Mouse (Mus musculus) forebrain, embryonic 15.5 days (tissue): ENCODE data around the gene Fras1. TPM values are rescaled to one million over a fixed set of nuclear protein-coding genes. Genes with fewer than 3 reads are reported as not detected.

Source experiments
- ATAC-seq: fragments of 200-750 bp; cut with Nextera tagmentation; replicated peaks from 2 replicates; pipeline ENCODE4 v1.8.0; 2017; ENCODE audit warnings: mild to moderate bottlenecking, moderate TSS enrichment, moderate library complexity
- H3K27ac ChIP-seq: fragments of 300-500 bp; sonication (generic); replicated peaks from 2 replicates; pipeline ENCODE4 v1.5.1; 2015; ENCODE audit warnings: mild to moderate bottlenecking, inconsistent platforms
- H3K27me3 ChIP-seq: fragments of 300-500 bp; sonication (generic); 2 replicates; pipeline ENCODE4 v1.6.1; 2015; ENCODE audit warnings: inconsistent platforms
- H3K36me3 ChIP-seq: fragments of 300-500 bp; sonication (generic); 2 replicates; pipeline ENCODE4 v1.6.1; 2015; ENCODE audit warnings: mild to moderate bottlenecking, inconsistent platforms
- H3K4me1 ChIP-seq: fragments of 300-500 bp; sonication (generic); 2 replicates; pipeline ENCODE4 v1.6.1; 2015; ENCODE audit warnings: inconsistent platforms
- H3K4me2 ChIP-seq: fragments of 300-500 bp; sonication (generic); replicated peaks from 2 replicates; pipeline ENCODE4 v1.6.1; 2015; ENCODE audit warnings: mild to moderate bottlenecking, inconsistent platforms
- H3K4me3 ChIP-seq: fragments of 300-500 bp; sonication (generic); 2 replicates; pipeline ENCODE4 v1.5.1; 2015; ENCODE audit warnings: mild to moderate bottlenecking, inconsistent platforms
- H3K9ac ChIP-seq: fragments of 300-500 bp; sonication (generic); replicated peaks from 2 replicates; pipeline ENCODE4 v1.6.1; 2015; ENCODE audit warnings: mild to moderate bottlenecking, inconsistent platforms
- H3K9me3 ChIP-seq: fragments of 300-500 bp; sonication (generic); 2 replicates; pipeline ENCODE4 v1.6.1; 2016; ENCODE audit warnings: inconsistent platforms
- WGBS: fragments of 180-500 bp; shearing (Covaris S2); methylation state at CpG from one replicate; pipeline ENCODE4 v1.1.7; 2015; ENCODE audit warnings: mixed read lengths; 5-methylcytosine and 5-hydroxymethylcytosine counted together
- polyA plus RNA-seq: library from polyadenylated mRNA; unstranded; fragments of >200 nt; fragmentation: Nextera tagmentation; extraction: Ambion mirVana; gene quantifications from 2 replicates; pipeline ENCODE4 v1.2.1, GENCODE M21; 2015

Fras1 gene
- polyA plus RNA-seq, 1 experiment from 2014 or later: 5.1 TPM

DNA sequence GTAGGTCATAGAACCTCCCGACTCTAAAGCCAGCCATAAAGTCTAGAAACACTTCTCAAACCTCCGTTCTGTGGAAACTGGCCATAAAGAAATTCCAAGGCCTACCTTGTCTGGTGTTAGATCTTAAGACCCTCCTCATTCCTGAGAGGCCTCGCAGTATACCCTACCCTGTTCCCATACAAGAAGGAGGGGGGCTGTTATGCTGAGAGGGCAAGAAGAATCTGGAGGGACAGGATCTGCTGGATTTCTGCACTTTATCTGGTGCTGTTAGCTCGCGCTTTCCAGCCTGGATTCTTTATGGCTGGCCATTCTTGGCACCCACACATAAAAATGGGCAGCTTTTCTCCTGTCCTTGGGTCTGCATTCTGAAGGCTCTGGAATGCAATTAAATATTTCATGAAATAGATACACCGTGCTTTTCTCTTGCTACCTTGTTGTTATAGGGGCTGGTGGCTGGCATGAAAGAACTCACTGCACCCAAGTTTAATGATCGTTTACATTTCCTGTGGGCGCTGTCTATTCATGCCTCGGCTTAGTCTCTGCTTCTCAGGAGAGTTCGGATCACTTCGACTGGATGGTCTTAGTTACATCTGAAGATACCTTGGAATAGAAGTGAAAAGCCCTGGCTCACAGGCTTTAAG, 39.1 kb downstream of the Fras1 start:
- no peaks in the 10 kb centered on the region for H3K9me3 ChIP-seq
- H3K9ac ChIP-seq: no peak overlapping the region
- no peak overlapping the region for H3K27ac ChIP-seq
- H3K4me2 ChIP-seq: no peak overlapping the region
- H3K4me3 ChIP-seq: no peak overlapping the region
- no peak for ATAC-seq
- H3K36me3 ChIP-seq: no peaks in the 10 kb centered on the region
- H3K27me3 ChIP-seq: no peaks in the 10 kb centered on the region
- WGBS: 71% methylated on average over 11 of the region's 11 CpGs
- H3K4me1 ChIP-seq: peaks cover 7% of the 10 kb centered on the region

DNA sequence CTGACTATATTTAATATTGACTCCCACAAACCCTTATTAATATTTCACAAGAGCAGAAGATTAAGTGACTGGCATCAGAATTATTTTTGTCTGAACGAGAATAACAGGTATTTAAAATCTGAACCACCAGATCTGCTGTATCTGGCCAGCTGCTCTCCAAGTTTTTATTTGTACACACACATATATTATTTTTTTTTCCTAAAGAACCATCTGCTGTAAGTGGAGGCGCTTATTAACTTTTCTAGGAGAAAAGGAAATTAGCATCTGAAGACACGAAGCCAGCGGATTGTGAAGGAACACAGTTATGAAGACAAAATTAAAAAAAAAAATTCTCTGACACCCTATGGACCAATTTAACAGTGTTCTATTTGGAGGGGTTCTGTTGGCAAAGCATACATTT, 43.4 kb downstream of the Fras1 start:
- Histone ChIP-seq H3K36me3 (no peaks in the 10 kb centered on the region), H3K4me2 (no peak overlapping the region), H3K4me1 (peaks cover 13% of the 10 kb centered on the region), H3K27me3 (no peaks in the 10 kb centered on the region), H3K27ac (no peak overlapping the region), H3K4me3 (no peak overlapping the region), H3K9ac (no peak overlapping the region), H3K9me3 (no peaks in the 10 kb centered on the region)
- no peak for ATAC-seq
- 49% methylated on average over 4 of the region's 4 CpGs for WGBS

DNA sequence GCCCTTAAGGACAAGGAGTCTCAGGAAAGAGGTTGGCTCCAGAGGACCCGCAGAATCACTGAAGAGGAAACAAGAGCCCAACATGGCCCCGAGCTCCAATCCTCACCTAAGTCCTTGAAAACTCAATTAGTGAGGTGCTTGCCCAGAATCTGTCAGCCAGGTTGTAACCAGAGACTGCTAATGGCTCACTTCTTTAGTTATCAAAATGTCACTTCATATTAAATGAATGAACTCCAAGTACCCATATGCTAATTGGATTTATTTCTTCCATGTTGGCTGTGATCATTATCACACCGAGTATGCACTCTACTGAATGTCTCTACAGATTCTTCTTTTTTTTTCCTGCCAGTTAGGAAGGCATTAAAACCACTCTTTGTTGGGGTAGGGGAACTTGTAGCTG, 47.8 kb downstream of the Fras1 start:
- H3K4me3 ChIP-seq: no peak overlapping the region

DNA sequence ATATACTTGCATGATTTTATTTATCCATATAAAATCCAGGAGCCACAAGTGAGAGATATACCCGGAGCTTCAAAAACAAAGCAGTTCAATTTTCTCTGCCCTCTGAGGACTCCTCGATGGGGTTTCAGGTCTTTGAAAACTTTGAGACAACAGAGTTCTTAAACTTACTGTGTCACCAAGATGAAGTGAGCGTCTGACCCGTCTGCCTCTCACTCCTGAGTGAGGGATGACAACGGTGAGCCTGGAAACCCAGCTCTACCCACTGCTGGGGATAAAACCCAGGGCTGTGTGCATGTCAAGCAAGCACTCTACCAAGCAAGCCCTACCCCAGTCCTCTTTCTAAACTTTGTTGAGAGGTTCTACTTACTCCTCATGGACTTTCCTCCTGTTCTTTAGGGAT, 49.0 kb downstream of the Fras1 start:
- WGBS: 89% methylated on average over 5 of the region's 5 CpGs
- Histone ChIP-seq H3K4me1 (peaks cover 6% of the 10 kb centered on the region; the same call in 1 of the 2 replicates), H3K9me3 (no peaks in the 10 kb centered on the region), H3K27ac (no peak overlapping the region), H3K9ac (no peak overlapping the region), H3K4me2 (no peak overlapping the region), H3K27me3 (no peaks in the 10 kb centered on the region), H3K4me3 (no peak overlapping the region), H3K36me3 (no peaks in the 10 kb centered on the region)
- no peak for ATAC-seq

More for the DNA sequence above, 47.8 kb downstream of the Fras1 start:
- peak; percentile 80 for ATAC-seq
- WGBS: 35% methylated on average over 3 of the region's 3 CpGs
- Histone ChIP-seq H3K9me3 (no peaks in the 10 kb centered on the region), H3K4me2 (no peak overlapping the region), H3K4me1 (peaks cover 9% of the 10 kb centered on the region), H3K9ac (no peak overlapping the region), H3K27me3 (no peaks in the 10 kb centered on the region), H3K27ac (no peak overlapping the region), H3K36me3 (no peaks in the 10 kb centered on the region)

DNA sequence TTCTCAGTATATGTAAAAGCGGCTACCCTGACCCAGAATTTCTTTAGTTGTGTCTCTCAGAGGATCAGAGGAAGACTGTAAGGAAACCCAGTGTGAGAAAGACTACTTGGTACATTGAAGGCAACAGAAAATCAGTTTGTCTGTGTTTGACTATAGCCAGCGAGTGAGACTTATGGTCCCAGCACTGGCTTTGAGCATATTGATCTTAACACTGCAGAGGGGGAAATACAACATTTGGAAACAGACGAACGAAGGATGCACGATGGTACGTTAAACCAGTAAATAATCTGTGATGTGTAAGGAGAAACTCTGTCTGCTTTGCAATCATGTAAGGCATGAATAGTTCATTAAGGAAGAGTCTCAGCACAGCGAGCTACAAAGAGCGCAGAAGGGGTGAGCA, 51.6 kb downstream of the Fras1 start:
- Histone ChIP-seq H3K9me3 (no peaks in the 10 kb centered on the region), H3K4me3 (no peak overlapping the region), H3K4me1 (peaks cover 6% of the 10 kb centered on the region; the same call in 1 of the 2 replicates), H3K9ac (no peak overlapping the region), H3K36me3 (no peaks in the 10 kb centered on the region), H3K27ac (no peak overlapping the region), H3K4me2 (no peak overlapping the region), H3K27me3 (no peaks in the 10 kb centered on the region)
- 89% methylated on average over 8 of the region's 8 CpGs for whole genome bisulfite sequencing
- ATAC-seq: no peak

DNA sequence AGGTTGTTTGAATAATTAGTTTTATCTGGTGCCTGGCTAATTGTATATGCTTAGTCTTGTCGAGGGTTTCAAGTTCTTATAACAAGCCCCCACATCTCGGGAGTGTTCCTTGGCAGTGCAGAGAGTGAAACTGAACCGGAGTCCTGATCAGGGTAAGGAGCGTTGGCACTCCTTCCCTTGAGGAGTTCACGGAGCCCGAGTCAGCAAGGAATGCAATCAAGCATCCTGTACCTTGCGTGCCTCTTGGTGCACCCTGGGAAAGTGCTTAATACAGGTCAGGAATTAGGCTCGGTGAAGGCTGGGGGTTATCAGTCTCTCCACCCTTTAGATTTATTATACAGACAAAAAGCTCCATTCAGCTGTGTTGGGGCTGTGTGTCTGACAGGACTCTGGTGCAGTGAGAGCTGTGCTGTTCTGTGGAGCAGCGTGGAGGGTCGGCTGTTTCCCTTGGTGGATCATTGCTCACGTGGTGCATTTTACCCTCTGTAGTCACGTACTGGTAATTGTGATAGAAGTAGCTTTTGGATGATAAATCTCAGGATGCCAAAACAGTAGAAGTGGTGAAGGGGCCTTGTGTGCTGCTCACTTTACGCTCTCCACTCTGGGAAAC, 55.9 kb downstream of the Fras1 start:
- H3K4me1 ChIP-seq: no peaks in the 10 kb centered on the region
- no peak overlapping the region for H3K4me2 ChIP-seq
- H3K9ac ChIP-seq: no peak overlapping the region
- H3K27me3 ChIP-seq: no peaks in the 10 kb centered on the region
- no peaks in the 10 kb centered on the region for H3K36me3 ChIP-seq
- H3K9me3 ChIP-seq: no peaks in the 10 kb centered on the region
- 85% methylated on average over 13 of the region's 13 CpGs for WGBS
- no peak overlapping the region for H3K4me3 ChIP-seq
- no peak for ATAC-seq
- no peak overlapping the region for H3K27ac ChIP-seq

DNA sequence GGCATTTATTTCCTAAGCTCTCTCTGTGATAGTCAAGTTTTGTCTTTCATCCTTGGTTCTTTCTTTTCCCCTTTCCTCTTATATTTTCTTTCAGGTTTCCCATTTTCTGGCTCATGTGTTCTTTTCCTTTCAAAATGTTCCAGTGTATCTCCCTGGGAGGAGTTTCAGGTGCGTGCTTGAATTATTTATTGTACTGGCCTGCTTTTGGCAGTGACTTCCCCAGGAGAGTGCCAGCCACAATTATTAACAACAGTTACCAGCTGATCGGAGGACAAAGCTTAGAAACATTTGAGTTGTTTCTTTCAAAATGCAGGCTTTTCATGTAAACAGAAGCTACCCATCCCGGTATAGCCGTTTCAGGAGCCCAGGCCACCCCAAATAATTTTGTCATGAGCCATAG, 64.1 kb downstream of the Fras1 start:
- H3K9ac ChIP-seq: no peak overlapping the region
- H3K27ac ChIP-seq: no peak overlapping the region
- no peak overlapping the region for H3K4me3 ChIP-seq
- H3K9me3 ChIP-seq: no peaks in the 10 kb centered on the region
- no peak for ATAC-seq
- no peak overlapping the region for H3K4me2 ChIP-seq
- peaks cover 3% of the 10 kb centered on the region; the same call in 1 of the 2 replicates for H3K4me1 ChIP-seq
- no peaks in the 10 kb centered on the region for H3K27me3 ChIP-seq
- no peaks in the 10 kb centered on the region for H3K36me3 ChIP-seq
- WGBS: 71% methylated on average over 4 of the region's 4 CpGs

DNA sequence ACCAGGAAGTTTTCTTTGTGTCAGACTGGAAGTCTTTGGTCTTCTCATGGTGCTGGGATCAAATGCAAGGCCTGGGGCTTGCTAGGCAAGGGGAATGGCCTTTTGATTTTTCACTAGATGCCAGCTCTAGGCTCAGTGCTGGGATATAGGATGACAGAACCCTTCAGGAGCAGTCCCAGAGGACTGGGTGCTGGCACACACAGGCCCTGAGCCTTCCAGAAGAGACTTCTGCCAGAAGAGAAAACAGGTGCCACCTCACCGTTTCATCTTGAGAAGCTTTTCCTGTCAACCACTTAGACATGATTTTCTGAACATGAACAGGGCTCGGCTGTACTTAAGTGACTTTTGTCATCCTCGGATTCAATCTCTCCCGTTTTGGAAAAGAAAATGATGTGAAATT, 66.1 kb downstream of the Fras1 start:
- ATAC-seq: no peak
- no peak overlapping the region for H3K27ac ChIP-seq

DNA sequence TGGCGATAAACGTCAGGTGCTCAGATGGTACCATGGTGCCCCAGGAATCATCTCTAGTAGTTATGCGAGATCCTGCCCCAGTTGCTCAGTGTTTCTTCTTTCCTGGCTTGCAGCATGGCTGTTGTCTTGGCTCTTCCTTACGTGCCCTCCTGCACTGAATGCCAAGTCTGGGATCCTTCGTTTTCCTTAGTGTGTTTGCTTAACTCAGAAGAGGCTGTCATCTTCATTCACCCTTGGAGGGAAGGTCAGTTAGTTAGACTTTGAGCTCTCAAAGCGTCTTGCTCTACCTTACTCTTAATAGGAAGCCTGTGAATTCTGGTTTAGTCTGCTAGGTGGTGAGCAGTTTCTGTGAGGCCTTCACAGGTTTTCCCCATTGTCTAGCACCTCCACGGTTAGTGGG, 73.7 kb downstream of the Fras1 start:
- Histone ChIP-seq H3K9ac (no peak overlapping the region), H3K4me1 (no peaks in the 10 kb centered on the region), H3K4me2 (no peak overlapping the region), H3K4me3 (no peak overlapping the region), H3K9me3 (no peaks in the 10 kb centered on the region), H3K27me3 (no peaks in the 10 kb centered on the region), H3K27ac (no peak overlapping the region), H3K36me3 (no peaks in the 10 kb centered on the region)
- WGBS: 95% methylated on average over 7 of the region's 7 CpGs
- no peak for ATAC-seq

More for the DNA sequence above, 66.1 kb downstream of the Fras1 start:
- Histone ChIP-seq H3K4me1 (peaks cover 3% of the 10 kb centered on the region; the same call in 1 of the 2 replicates), H3K4me3 (no peak overlapping the region), H3K27me3 (no peaks in the 10 kb centered on the region), H3K4me2 (no peak overlapping the region), H3K36me3 (no peaks in the 10 kb centered on the region), H3K9me3 (no peaks in the 10 kb centered on the region), H3K9ac (no peak overlapping the region)
- 84% methylated on average over 4 of the region's 4 CpGs for WGBS

DNA sequence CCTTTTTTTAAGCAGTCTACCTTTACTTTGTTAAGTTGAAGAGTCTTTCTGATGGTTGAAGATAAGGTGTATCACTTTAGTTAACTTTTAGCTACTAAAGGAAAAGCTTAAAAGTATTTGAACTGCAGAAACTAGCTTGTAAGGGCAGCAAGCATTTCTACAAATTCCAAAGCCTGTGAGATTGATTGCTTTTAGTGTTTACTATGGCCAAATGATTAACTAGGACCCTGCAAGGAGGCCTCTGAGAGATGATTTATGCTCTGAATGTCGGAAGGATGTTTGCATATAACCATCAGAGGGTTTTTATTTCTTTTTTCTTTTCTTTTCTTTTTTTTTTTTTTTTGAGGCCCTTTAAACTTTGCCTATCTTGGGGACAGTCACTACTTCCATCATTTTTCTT, 78.3 kb downstream of the Fras1 start:
- WGBS: 85% methylated on average over 1 of the region's 1 CpGs
- ATAC-seq: no peak
- no peaks in the 10 kb centered on the region for H3K9me3 ChIP-seq
- no peaks in the 10 kb centered on the region for H3K36me3 ChIP-seq
- H3K27ac ChIP-seq: no peak overlapping the region
- H3K4me3 ChIP-seq: no peak overlapping the region
- H3K27me3 ChIP-seq: no peaks in the 10 kb centered on the region
- no peak overlapping the region for H3K9ac ChIP-seq
- H3K4me1 ChIP-seq: no peaks in the 10 kb centered on the region
- no peak overlapping the region for H3K4me2 ChIP-seq

DNA sequence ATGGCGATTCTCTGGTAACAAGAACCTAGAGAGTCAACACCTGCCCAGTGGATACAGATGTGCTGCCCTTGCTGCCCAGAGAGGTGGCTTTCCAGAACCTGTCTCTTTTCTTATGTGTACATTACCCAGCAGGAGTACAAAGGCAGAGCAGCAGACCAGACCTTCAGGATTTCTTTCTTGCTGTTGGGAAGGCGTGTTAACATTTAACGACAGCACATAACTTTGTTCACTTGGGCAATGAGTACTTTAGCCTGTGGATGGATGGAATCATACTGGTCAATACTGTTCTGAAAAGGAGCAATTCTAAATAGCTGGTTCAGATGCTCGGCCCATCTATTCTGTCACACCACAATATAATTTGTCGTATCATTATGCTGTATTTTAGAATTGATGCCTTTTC, 79.6 kb downstream of the Fras1 start:
- no peak for ATAC-seq
- Histone ChIP-seq H3K9me3 (no peaks in the 10 kb centered on the region), H3K27me3 (no peaks in the 10 kb centered on the region), H3K9ac (no peak overlapping the region), H3K4me2 (no peak overlapping the region), H3K27ac (no peak overlapping the region), H3K4me1 (peaks cover 8% of the 10 kb centered on the region; the same call in 1 of the 2 replicates), H3K36me3 (no peaks in the 10 kb centered on the region), H3K4me3 (no peak overlapping the region)
- WGBS: 95% methylated on average over 5 of the region's 5 CpGs

DNA sequence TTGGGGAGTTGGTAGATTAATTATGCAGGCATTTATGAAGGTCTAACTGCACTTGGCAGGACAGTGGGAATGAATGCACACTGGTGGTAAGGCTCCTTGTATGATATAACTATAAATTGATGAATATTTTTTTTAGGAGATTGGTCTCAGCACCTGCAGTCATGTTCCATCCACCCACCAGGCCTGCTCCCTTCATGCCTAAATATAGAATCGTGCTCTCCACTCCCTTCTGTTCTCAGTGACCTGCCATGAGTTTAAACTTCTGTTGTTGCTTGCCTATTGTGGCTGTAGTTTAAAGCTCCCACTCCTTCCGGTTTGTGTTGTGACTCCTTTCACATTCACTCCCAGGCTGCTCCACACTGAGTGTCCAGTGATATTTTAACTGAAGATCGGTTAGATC, 80.7 kb downstream of the Fras1 start:
- no peak for ATAC-seq
- no peak overlapping the region for H3K9ac ChIP-seq
- H3K27ac ChIP-seq: no peak overlapping the region
- no peak overlapping the region for H3K4me2 ChIP-seq
- no peaks in the 10 kb centered on the region for H3K36me3 ChIP-seq
- H3K4me3 ChIP-seq: no peak overlapping the region
- H3K27me3 ChIP-seq: no peaks in the 10 kb centered on the region
- WGBS: 87% methylated on average over 3 of the region's 3 CpGs
- H3K9me3 ChIP-seq: no peaks in the 10 kb centered on the region
- H3K4me1 ChIP-seq: peaks cover 8% of the 10 kb centered on the region; the same call in 1 of the 2 replicates

DNA sequence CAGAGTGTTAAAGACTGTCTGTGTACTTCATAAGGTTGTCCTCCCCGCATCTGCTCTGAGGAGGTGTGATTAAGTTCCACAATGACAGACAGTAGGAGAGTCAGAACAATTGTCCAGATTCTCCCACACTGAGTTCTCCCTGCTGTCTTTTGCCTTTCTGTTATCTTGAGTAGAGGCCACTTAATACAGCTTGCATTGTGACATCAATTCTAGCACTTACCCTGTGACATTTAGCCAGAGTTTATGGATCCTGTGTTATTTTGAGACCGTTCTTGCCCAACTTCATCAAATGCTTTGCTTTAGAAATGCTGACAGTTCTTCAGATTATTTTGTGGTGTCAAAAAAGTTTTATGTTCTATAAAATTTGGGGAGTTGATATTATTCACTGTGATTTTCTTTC, 81.5 kb downstream of the Fras1 start:
- ATAC-seq: no peak
- Histone ChIP-seq H3K36me3 (no peaks in the 10 kb centered on the region), H3K27me3 (no peaks in the 10 kb centered on the region), H3K4me3 (no peak overlapping the region), H3K9me3 (no peaks in the 10 kb centered on the region), H3K4me2 (no peak overlapping the region), H3K27ac (no peak overlapping the region), H3K4me1 (peaks cover 8% of the 10 kb centered on the region; the same call in 1 of the 2 replicates), H3K9ac (no peak overlapping the region)
- 92% methylated on average over 2 of the region's 2 CpGs for WGBS
